Mouse (Mus musculus) ES-E14 (cell line): Measurements from ENCODE around the gene Ccdc103. TPM values are rescaled to one million over a fixed set of nuclear protein-coding genes. Genes with fewer than 3 reads are reported as not detected.

Source experiments
- DNase-seq: peaks from one replicate; pipeline ENCODE4 v3.0.0-alpha.2; 2013; ENCODE audit warnings: low read depth, low spot score
- H3K27ac ChIP-seq: 2 replicates; pipeline ENCODE4 v1.5.1; 2012; ENCODE audit warnings: low read depth, mild to moderate bottlenecking, low read length, moderate library complexity, mixed read lengths; ENCODE audit not compliant: poor library complexity, insufficient read depth, severe bottlenecking
- H3K36me3 ChIP-seq: 2 replicates; pipeline ENCODE4 v1.6.1; 2012; ENCODE audit warnings: mild to moderate bottlenecking, low read length, moderate library complexity, mixed read lengths; ENCODE audit not compliant: control insufficient read depth, poor library complexity, insufficient read depth, severe bottlenecking
- H3K4me1 ChIP-seq, 2 experiments: fragments of 150-350 bp in 1 of 2; sonication (generic) in 1 of 2; 2 replicates each; pipeline ENCODE4 v1.6.1; 2012; ENCODE audit warnings: low read length in 2 of 2, mild to moderate bottlenecking in 1 of 2, mixed read lengths in 1 of 2; ENCODE audit not compliant: control insufficient read depth in 2 of 2, insufficient read depth in 2 of 2, poor library complexity in 1 of 2
- H3K4me3 ChIP-seq, 2 experiments: fragments of 150-350 bp in 1 of 2; sonication (generic) in 1 of 2; 2 replicates each; pipeline ENCODE4 v1.5.1; 2012; ENCODE audit warnings: low read length in 2 of 2, low read depth in 1 of 2, mild to moderate bottlenecking in 1 of 2, mixed read lengths in 1 of 2; ENCODE audit not compliant: insufficient read depth in 1 of 2, poor library complexity in 1 of 2, severe bottlenecking in 1 of 2
- H3K9ac ChIP-seq: 2 replicates; pipeline ENCODE4 v1.6.1; 2012; ENCODE audit warnings: low read depth, mild to moderate bottlenecking, low read length, mixed read lengths; ENCODE audit not compliant: poor library complexity, insufficient read depth, severe bottlenecking
- H3K9me3 ChIP-seq: fragments of 150-350 bp; sonication (generic); 2 replicates; pipeline ENCODE4 v1.6.1; 2012; ENCODE audit warnings: low read depth, mild to moderate bottlenecking, low read length; ENCODE audit not compliant: control insufficient read depth, insufficient read depth
- CHD2 ChIP-seq: IDR thresholded peaks from 2 replicates; pipeline ENCODE4 v1.6.1; 2014; ENCODE audit warnings: mild to moderate bottlenecking, low read depth, low read length, inconsistent platforms
- HCFC1 ChIP-seq: IDR thresholded peaks from 2 replicates; pipeline ENCODE4 v1.6.1; 2012; ENCODE audit warnings: low read length, inconsistent platforms, borderline replicate concordance; ENCODE audit not compliant: insufficient read depth
- MAFK ChIP-seq: IDR thresholded peaks from 2 replicates; pipeline ENCODE4 v1.6.1; 2014; ENCODE audit warnings: mild to moderate bottlenecking, low read depth, low read length, inconsistent platforms; ENCODE audit not compliant: insufficient read depth
- ZC3H11A ChIP-seq: IDR thresholded peaks from 2 replicates; pipeline ENCODE4 v1.6.1; 2012; ENCODE audit warnings: low read depth, mild to moderate bottlenecking, inconsistent platforms, low read length, borderline replicate concordance
- ZNF384 ChIP-seq: IDR thresholded peaks from 2 replicates; pipeline ENCODE4 v1.6.1; 2012; ENCODE audit warnings: low read depth, low read length, inconsistent platforms
- in situ Hi-C, 2 experiments: fragments of 600-800 bp; cut with MboI; formaldehyde crosslinking; loops; one replicate each; pipeline ENCODE4 v1.15.1; 2025; ENCODE audit warnings: low sequenced_read_pairs in 2 of 2, inconsistent platforms in 1 of 2; ENCODE audit not compliant: unreplicated experiment in 2 of 2
- total RNA-seq: library from RNA; depleted of rRNA; stranded (reverse); fragments of 300-350 nt; gene quantifications from 2 replicates; pipeline ENCODE4 v1.2.3, GENCODE M21; 2012

Gene Ccdc103
- total RNA-seq, 1 experiment, result 1.1 TPM

GRCm38 (mm10) chr11:102901199-102901598, 20.2 kb downstream of the Ccdc103 start:
- no peak for DNase-seq
- no peak overlapping the region for H3K4me3 ChIP-seq
- in situ Hi-C loops, result no loop called here
- no peak overlapping the region for H3K27ac ChIP-seq
- H3K4me1 ChIP-seq, result peaks cover 0 to 1% of the 10 kb centered on the region in 2 experiments; a peak in 1 of 4 replicates
- TF ChIP-seq ZNF384, result no peak
- 0 out of 2 replicates have a peak, but pooled peaks have one; percentile 2 for TF ChIP-seq CHD2
- H3K9me3 ChIP-seq, result no peaks in the 10 kb centered on the region
- no peak overlapping the region for H3K9ac ChIP-seq
- peaks cover 10% of the 10 kb centered on the region for H3K36me3 ChIP-seq

DNA sequence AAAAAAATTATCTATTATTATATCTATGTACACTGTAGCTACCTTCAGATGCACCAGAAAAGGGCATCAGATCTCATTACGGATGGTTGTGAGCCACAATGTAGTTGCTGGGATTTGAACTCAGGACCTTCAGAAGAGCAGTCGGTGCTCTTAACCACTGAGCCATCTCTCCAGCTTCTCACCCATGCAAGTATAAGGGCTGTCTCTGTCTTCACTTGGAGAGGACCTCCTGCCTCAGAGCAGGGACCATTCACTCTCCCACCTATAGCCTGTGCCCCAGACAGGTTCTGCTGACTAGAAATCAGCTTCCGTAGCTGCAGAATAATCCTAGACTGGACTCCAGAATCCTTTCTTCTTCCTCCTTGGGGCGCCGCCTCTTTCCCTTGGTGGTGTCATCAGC, 21.1 kb downstream of the Ccdc103 start:
- no peak overlapping the region for H3K27ac ChIP-seq
- no peak overlapping the region for H3K4me3 ChIP-seq
- H3K4me1 ChIP-seq, result no peaks in the 10 kb centered on the region
- no peaks in the 10 kb centered on the region for H3K9me3 ChIP-seq
- peaks cover 19% of the 10 kb centered on the region for H3K36me3 ChIP-seq
- DNase-seq, result no peak
- TF ChIP-seq MAFK (no peak), ZNF384 (no peak)
- in situ Hi-C loops, result no loop called here
- H3K9ac ChIP-seq, result no peak overlapping the region

GRCm38 (mm10) chr11:102903654-102904053, 22.6 kb downstream of the Ccdc103 start:
- no peak overlapping the region for H3K27ac ChIP-seq
- DNase-seq, result no peak
- no peak overlapping the region for H3K4me3 ChIP-seq
- H3K9ac ChIP-seq, result no peak overlapping the region
- H3K36me3 ChIP-seq, result peaks cover 35% of the 10 kb centered on the region
- in situ Hi-C loops, result no loop called here
- no peaks in the 10 kb centered on the region for H3K4me1 ChIP-seq
- TF ChIP-seq ZC3H11A (no peak), ZNF384 (no peak)
- no peaks in the 10 kb centered on the region for H3K9me3 ChIP-seq

DNA sequence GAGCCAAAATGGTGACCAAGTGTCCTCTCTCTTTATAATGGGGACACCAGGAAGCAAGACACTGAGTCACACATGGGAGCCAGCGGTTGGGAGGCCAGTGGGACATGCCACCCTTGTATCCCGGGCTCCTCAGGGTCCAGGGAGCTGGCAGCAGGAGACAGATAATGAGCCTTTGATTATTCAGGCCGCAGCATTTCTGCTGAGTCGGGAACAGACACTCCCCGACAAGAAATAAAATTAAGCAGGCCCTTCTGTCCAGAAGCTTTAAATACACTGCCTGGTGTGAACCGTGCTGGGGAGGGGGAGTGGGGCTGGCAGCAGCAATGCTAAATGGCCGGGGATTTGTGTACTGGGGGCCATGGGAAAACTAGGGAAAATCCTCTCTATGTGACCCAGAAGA, 30.4 kb downstream of the Ccdc103 start:
- no peak overlapping the region for H3K27ac ChIP-seq
- DNase-seq, result no peak
- no peaks in the 10 kb centered on the region for H3K4me1 ChIP-seq
- no peak overlapping the region for H3K4me3 ChIP-seq
- peaks cover 94% of the 10 kb centered on the region for H3K36me3 ChIP-seq
- in situ Hi-C loops, result no loop called here
- TF ChIP-seq HCFC1 (no peak), ZNF384 (no peak), MAFK (0 out of 2 replicates have a peak, but pooled peaks have one; percentile 15), ZC3H11A (no peak), CHD2 (no peak)
- no peak overlapping the region for H3K9ac ChIP-seq
- no peaks in the 10 kb centered on the region for H3K9me3 ChIP-seq

- in situ Hi-C loops, result no loop called here
- TF ChIP-seq ZNF384, result no peak
- no peak for TF ChIP-seq CHD2
- TF ChIP-seq MAFK, result no peak
- TF ChIP-seq HCFC1, result no peak
- no peak for DNase-seq
- H3K9me3 ChIP-seq, result no peaks in the 10 kb centered on the region
- H3K27ac ChIP-seq, result no peak overlapping the region
- H3K4me3 ChIP-seq, result no peak overlapping the region
- H3K4me1 ChIP-seq, result no peaks in the 10 kb centered on the region
- H3K9ac ChIP-seq, result no peak overlapping the region
- H3K36me3 ChIP-seq, result peaks cover 57% of the 10 kb centered on the region
These were observed 34.4 kb downstream of the Ccdc103 start for GRCm38 (mm10) chr11:102915380-102915779.
